Mouse (Mus musculus): ENCODE results near the gene Drd5.

The Drd5 gene

DNA sequence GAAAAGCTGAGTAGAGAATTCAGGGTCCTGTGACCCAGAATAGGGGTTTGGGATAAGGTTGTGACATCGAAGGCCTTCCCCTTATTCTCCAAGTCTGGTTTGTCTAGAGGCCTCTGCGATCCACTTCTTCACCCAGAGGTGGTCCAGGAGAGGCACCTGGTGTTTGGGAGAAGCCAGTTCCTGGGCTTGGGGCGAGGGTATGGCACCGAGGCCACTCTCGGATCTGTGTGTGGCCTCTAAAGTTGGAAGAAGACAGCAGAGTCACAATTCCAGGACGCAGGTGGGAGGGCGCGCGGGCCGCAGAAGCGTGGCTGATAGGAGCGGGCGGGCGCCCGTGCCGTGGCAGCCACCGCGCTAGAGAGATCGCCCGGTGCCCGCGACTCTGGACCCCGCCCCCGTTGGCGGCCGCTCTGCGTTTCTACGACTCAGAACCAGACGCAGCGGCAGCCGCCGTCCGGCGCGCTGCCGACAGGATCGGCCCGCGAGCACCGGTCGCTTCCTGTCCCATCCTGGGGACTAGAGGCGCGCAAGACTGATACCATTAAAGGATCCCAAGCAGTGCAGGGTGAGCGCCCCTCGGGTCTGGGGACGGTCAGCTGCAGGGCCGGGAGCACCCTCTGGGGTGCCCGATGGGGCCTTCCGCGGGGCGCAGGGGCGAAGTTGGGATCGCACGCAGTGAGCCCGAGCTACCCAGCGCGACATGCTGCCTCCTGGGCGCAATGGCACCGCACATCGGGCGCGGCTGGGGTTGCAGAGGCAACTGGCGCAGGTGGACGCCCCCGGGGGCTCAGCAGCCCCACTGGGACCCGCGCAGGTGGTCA is at the start of gene Drd5:
Drd5 (plus strand) TSS at position 402 of the 821 bp plus-strand sequence.
- no peak for DNase-seq

DNA sequence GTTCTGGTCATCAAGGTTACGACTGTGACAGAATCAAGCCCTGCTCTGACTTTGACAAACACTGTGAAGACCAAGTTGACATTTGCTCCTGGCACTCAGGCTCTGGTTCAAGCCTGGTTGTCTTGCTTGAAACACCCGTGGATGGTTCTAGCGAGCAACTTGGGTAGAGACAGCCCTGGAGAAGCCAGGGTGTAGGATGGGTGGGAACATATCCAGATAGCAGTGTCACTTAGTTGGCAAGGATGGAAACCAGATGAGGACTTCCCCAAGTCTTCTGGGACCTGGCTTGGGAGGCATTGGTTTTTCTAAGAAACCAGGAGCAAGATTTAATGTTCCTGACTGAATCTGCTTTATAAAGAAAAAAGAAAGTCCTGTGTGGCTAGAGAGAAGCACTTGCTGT is 48.2 kb upstream of the Drd5 start:
- no peak for DNase-seq

DNA sequence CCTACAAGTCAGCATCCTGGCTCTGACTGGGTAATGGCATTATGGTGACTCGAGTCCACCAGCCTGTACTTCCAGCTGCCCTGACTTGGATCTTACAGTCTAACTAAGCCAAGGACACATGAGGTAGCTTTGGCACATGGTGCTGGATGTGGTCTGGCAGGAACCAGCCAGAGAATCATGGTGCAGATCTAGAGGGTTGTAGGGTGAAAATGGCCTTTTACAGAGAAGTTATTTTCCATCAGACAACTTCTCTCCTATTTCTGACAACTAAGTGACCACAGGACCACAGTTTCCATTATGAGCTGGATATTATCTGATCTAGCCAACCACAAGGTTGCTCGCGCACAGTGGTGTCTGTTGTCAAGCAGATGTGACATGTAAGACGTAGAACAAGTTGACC is 45.3 kb upstream of the Drd5 start:
- no peak for DNase-seq

DNA sequence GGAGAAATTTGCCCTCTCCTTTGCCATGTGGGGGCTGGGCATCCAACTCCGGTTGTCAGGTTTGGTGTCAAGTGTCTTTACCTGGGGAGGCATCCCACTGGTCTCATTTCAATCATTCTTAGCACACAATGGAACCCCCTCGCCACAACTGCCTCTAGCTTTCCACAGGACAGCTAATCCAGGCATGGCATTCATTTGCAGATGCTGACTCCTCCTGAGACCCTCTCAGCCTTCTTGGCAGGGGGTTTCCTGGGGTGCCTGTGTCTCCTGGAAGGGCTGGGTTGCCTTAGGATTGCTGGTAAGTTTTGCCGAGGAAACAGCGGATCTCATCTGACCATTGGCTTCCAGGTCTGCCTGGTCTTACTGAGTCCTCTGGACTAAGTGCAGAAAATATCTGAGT is 43.4 kb upstream of the Drd5 start, which contains the start of gene Otop1:
Otop1 (plus strand) TSS at position 202 of the 400 bp plus-strand sequence.
- no peak for DNase-seq

DNA sequence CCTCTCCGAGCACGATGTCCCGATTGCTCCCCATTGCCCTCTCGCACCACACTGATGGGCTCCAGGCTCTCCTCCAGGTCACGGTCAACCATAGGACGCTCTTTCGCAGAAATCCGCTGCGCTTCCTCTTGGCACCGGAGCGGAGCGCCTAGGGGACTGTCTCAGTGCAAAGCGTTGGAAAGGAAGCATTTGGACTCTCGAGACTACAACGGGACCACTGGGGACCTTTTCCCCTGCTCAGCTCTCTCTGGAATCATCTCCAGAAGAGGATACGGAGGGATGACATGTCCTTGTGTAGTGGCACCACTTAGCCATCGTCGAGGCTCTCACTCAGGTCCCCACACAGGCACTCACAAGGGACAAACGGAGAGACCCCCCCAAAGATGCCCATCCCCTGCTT is 42.7 kb upstream of the Drd5 start:
- no peak for DNase-seq

DNA sequence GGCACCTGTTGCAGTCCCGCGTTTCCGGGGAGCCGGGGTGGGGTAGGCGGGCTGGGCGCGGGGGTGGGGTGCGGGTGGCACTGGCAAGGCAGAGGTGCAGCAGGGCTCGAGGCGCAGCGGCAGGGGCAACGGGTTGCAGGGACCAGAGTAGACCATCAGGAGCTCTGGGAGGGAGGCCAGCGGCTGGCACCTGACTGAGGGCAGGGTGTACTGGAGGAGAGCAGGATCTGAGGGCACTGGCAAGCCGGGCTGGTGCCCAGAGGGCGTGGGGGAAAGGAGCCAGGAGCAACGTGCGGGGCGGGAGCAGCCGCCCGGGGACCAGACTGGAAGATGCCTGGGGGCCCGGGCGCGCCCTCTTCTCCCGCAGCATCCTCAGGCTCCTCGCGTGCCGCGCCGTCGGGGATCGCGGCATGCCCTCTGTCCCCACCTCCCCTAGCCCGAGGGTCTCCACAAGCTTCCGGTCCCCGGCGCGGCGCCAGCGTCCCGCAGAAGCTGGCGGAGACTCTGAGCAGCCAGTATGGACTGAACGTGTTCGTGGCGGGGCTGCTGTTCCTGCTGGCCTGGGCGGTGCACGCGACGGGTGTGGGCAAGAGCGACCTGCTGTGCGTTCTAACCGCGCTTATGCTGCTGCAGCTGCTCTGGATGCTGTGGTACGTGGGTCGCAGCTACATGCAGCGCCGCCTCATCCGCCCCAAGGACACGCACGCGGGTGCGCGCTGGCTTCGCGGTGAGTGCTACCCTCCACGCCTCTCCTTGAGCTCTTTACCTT is 41.9 kb upstream of the Drd5 start:
- DNase-seq: no peak

DNA sequence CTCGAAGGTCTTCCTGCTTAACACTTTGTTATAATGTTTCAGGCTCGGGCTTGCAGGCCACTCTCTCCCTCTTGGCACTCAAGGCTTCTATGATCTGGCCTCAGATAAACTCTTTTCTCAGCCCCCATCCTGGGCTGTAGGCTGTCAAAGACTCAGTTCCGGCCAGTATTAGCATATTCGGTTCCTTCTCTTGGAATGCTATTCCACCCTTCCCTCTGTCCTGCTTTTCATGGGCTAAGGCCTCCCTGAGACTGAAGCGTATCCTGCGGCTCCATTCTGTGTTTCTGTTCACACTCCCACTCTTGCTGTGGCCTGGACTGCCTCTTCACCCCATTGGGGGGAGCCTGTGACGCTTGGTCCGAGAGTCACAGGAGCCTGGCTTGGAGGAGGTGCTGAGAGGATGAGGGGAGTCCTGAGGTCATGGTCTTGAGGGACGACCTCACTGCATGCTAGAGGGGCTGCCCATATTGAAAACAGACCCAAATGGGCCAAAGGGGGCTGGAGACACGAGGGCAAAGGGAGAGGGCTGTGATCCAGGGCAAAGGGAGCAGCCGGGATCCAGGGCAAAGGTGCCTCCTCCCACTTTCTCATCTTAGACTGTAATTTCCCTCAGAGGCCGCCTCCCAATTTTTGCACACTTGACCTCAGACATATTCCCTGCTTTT is 41.1 kb upstream of the Drd5 start:
- DNase-seq: no peak

DNA sequence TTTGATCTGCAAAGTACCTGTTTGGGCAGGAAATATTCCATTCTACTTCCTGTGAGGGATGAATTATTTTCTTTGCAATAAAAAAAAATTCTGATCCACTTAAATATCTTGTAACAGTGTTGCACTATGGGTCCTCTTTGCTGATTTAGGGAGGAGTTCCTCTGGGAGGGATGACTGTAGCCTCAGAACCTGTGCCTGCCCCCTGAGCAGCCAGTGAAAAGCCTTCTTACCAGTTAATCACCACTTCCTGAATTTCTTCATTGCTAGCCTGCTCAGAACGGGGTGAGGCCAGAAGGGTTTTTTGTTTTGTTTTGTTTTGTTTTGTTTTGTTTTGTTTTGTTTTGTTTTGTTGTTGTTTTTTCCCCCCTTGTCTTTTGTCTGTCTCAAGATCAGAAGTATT is 39.1 kb upstream of the Drd5 start:
- no peak for DNase-seq

DNA sequence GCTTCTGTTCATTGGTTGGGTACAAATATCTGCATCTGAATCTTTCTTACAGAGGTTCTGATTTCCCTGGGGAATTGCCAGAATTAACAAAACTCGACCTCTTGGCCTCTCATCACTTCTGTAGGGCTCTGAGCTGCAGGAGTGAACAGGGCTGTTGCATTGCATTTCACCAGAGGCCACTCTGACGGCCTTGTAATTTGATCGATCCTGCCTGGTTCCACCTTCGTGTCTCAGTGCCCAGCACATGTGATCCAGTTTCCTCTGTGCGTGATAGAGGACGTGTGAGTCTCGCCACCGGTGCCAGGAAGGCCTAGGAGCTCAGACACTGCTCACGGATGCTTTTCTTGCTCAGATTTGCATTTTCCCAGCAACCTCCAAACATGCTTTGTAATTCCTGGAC is 33.4 kb upstream of the Drd5 start:
- no peak for DNase-seq

DNA sequence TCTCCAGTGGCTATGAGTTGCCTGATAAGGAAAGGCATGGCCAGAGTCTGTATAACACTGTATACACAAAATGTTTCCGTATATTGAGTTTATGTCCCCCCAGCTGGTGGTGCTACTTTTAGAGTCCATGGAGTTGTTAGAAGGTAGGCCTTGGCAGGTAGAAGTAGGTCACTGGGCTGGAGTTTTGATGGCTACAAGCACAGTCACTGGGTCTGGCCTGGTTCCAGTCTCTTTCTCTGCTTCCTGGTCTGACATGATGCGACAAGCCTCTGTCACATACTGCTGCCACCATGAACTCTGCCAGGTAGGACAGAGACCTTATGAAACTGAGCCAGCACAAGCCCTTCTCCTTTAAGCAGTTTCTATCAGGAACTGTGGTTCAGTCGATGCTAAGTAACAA is 30.7 kb upstream of the Drd5 start:
- no peak for DNase-seq

DNA sequence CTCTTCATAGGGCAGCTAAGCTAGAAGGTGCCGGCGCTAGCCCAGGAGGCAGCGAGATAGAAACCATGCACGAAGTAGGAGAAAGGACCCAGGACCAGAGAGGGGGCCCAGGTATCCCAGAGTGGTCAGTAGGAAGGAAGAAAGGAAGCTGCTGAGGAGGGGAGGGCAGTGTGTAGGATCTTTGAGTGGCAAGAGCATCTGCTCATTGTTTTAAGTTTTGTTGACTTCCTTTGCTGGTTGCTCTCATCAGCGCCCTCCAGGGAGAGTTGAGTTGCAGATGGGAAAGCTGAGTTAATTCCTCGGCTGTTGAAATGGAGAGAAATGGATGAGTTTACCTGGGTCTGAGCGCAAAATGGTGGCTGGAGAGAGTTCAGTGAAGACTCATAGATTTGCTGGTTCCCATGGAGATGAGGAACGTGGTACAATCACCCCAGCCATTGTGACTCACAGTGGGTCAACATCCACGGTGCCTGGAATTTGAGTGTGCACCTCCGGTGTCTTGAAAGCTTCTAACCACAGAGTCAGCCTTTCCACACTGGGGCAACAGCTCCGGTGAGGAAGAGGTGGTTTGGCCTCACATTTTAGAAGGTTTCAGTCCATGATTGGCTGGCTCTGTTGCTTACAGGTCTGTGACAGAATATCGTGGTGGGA is 17.3 kb upstream of the Drd5 start:
- no peak for DNase-seq

DNA sequence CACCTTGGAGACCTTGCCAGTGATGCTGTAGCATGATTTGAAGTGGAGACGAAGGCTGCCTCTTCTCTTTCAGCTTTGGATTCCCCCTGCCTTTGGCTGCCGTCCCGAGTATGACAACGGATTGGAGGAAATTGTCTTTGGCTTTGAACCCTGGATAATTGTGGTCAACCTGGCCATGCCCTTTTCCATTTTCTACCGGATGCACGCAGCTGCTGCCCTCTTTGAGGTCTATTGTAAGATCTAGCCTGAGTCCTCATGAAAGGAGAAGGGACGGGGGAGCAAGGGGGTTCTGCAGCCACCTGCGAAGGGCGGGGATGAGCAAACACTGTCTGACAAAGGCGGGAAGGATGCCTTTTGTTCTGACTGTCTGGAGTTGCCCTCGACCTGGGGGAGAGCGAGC is 16.5 kb upstream of the Drd5 start:
- no peak for DNase-seq

DNA sequence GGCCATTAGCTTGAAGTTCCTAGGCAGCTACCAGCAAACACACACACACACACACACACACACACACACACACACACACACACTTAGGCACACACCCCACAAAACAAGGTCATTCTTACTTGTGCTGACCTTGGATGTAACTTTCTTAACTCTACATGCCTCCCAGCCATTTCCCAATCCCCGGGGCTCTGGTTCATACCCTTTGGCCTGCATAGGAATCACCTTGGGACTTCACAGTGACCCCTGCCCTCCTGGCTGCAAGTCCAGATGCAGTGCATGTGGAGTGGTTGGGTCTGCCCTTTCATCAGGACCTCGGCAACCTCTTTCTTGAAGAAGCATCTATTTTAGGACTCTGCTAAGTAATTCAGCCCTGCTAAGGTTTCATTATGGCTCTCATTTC is 13.9 kb upstream of the Drd5 start:
- DNase-seq: no peak

DNA sequence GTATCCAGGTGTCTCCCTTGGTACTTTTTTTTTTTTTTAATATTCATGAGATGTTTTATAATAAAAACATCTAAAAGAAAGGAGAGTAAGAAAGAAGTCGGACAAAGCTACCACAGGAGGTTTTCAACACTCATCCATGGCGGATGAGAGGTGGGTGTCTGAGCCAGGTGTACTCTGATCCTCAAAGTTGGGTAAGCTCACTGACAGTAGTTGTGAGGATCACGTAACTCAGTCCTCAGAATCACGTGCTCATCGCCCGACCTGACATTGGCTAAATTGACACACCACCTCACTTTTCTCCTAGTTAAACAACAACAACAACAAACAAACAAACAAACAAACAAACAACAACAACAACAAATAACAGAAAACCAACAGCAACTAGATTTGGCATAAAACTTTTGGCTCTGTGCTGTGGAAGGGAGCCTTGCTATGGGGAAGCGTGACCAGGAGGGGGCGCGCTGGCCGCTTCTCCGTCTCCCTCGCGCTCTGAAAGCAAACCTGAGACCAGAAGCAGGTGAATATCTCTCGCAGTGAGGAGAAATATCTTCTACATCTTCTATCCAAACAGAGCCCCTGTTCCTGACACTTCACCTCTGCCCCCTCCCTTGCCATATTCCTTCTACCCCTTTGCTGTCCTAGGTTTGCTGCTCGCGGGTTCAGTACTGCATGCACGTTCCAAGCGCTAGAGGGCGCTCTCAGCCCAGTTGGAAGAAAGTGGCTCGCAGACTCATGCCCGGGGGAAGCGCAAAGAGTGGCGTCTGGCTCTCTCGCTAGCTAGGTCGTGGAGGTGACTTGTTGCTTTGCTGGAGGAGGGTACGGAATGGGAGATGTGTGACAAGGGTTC is 11.7 kb upstream of the Drd5 start:
- peak; percentile 92 for DNase-seq

DNA sequence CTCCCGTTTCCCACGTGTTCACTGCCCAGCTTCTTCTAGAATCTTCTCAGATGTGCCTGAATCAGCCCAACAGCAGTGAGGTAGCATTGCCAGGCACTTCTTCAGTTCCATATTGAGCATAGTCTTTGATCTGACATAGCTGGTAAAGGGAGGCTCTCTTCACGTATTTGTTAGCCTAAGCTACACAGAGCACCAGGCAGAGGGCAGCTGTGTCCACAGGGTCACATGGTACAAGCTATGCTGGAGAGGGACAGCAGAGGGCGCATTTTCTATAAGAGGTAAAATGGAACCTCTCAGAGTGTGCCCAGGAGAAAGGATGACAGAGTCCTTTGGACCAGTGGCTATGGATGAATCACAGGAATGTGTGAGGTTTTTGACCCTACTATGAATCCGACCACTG is 10.3 kb upstream of the Drd5 start:
- peak; percentile 68 for DNase-seq

DNA sequence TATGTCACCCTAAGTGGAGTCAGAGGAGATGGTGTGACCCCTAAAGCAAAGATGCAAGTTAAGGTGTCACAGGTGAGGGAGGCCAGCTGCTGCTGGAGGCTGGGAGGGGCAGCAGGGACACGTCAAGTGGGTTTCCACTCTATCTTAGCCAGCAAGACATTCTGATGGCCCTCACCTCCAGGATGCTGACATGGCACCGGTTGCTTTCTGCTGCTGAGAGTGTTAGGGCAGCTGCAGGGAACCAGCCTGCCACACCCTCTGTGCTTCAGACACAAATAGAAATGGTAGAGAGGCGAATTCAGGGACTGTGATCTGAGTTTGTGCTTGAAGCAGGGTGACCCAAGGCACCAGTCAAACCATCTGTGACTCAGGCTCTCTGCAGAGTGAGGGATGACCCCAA is 9.4 kb upstream of the Drd5 start:
- DNase-seq: no peak

DNA sequence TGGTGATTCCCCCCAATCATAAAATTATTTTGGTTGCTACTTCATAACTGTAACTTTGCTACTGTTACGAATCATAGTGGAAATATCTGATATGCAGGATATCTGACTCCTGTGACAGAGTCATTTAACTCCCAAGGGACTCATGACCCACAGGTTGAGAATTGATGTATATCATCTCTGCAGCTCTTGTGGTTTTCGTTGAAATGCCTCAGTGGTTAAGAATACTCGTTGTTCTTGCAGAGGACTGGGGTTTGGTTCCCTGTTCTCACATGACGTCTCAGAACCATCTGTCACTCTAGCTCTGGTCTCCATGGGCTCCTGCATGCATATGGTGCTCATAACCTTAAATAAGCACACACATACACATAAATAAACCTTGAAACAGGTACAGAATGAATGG is 14.2 kb downstream of the Drd5 start:
- no peak for DNase-seq

DNA sequence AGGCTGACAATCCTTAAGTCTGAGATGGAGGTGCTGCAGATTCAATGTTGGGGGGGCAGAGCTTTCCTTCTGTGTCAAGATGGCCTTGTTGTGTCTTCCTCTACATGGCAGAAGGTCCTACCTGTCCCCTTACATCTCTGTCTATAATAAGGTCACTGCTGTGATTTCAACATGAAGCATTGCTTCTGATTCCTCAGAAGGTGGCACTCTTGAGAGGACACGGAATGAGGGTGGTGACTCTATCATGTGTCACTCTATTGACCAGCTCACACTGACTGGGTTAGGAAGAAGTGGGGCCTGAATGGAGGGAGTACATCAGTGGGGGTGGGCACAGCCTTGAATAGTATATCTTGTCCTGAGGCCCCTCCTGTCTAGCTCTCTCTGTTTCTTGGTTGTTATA is 15.4 kb downstream of the Drd5 start:
- DNase-seq: no peak

DNA sequence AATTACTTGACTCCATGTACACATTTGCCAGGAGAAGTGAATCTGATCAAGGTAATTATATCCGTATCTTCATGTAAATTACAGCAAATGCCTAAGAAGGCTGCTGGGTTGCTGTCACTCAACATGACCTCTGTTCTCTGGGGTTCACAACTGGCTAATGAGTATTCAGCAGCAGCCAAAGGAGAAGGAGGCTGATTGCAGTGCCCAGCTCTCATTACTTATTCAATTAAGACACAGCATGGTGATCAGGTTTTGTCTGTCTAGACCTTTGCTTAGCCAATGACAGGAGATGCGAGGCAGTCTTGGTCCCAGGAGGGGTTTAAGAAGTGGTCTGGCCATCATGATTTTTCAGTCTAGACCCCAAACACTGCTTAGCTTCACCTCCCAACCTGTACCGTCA is 23.9 kb downstream of the Drd5 start:
- DNase-seq: no peak

DNA sequence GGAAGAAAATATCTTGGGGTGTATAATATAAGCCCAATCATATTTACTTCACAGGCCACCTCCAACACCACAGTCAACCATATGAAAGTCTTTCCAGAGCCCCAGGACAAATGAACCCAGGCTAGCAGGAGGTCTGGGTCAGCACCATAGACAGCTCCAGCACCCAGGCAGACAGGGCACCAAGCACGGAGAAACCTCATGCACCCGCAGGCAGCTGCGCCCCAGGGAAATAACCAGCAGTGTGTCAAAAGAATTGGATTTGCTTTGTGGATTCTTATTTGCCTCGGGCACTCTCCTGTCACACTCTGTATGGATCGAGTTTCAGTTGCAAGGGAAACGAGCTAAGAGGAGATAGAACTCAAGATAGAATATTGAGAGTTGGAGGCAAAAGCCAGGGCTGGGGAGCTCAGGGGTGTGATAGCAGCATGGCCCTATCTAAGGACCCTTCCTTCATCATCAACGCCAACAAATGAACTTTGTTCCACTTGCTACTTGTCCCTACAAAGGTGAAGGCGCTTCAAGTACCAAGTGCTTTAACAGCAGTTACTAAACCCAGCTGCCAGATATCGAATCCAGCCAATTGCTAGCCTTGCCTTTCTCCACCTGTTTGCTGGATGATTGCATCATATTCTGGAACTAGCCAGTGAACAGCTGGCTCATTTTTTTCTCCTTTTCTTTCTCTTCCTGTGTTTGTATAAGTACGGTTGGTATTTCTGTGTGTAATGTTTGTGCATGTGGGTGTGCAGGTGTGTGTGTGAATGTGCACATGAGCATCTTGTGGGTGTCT is 27.7 kb downstream of the Drd5 start:
- DNase-seq: no peak

DNA sequence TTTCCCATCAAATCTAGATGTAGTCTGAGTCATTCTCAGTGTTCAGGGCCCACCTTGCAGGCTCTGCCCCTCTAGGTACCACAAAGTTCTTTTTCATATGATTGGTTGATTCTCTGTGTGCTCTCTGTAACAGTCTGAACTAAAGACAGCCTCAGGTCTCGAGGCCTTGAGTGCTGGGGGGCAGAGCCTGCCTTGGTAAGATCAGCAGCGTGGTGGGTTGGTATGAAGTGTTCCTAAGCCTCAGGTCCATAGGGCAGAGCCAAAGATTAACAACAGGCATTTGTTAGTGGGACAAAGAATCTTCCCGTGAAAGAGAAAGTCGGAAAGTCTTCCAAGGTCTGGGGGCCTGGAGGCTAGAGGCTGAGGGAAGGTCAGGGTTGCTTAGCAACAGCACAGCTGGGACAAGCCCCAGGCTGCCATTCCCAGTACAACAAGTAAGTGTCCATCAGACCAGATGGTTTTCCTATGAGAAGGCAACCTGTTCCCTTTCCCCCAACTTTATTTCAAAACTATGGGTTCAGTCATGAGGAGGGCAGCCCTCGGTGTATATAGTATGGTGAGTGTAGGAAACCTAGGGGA is 31.3 kb downstream of the Drd5 start:
- DNase-seq: no peak
